12 mouse cellular contexts compared by ENCODE assay signal in genomic region chr4:141478794-141479193, GRCm38 (mm10). TPM values are rescaled to one million over a fixed set of nuclear protein-coding genes. Genes with fewer than 3 reads are reported as not detected.
A peak's percentile ranks its signal among the peaks of the same experiment; 100 is the strongest.
DNase-seq lines count a peak whose midpoint lies in the region; ATAC-seq and TF ChIP-seq lines count a peak whose summit lies in the region.
"Had no signal": no experiment of that assay in that cellular context is flagged by ENCODE, and none has a peak within 500 bp of the region (broad histone marks: within the 10 kb centered on the region; RNA-seq: fewer than 3 reads in every experiment).

No protein-coding gene starts in this region.

- intact Hi-C loops in heart, postnatal 10 days (cut with DNase I) = no loop called here

- H3K27me3 ChIP-seq in forebrain, embryonic 15.5 days = no peaks in the 10 kb centered on the region
- no peaks in the 10 kb centered on the region for H3K27me3 ChIP-seq in forebrain, embryonic 11.5 days (ENCODE audit: control insufficient read depth, insufficient read depth, low read length)
- no peaks in the 10 kb centered on the region for H3K27me3 ChIP-seq in midbrain, embryonic 13.5 days
- no peaks in the 10 kb centered on the region for H3K27me3 ChIP-seq in midbrain, embryonic 11.5 days (ENCODE audit: control insufficient read depth, insufficient read depth, low read length)
- H3K27me3 ChIP-seq in stomach, embryonic 14.5 days (ENCODE audit: control insufficient read depth, insufficient read depth, low read length) = no peaks in the 10 kb centered on the region

- TF ChIP-seq CTCF in cortical plate, adult 2 months (IDR thresholded peaks at IDR 0.05; ENCODE audit: extremely low read depth, insufficient read depth, low read length) = no peak

- peaks cover 94% of the 10 kb centered on the region for H3K36me3 ChIP-seq in forebrain, embryonic 15.5 days
- H3K36me3 ChIP-seq in forebrain, embryonic 11.5 days (ENCODE audit: control insufficient read depth, insufficient read depth, low read length) = peaks cover 23% of the 10 kb centered on the region
- peaks cover 97% of the 10 kb centered on the region for H3K36me3 ChIP-seq in midbrain, embryonic 13.5 days
- peaks cover 51% of the 10 kb centered on the region for H3K36me3 ChIP-seq in midbrain, embryonic 11.5 days (ENCODE audit: control insufficient read depth, insufficient read depth, low read length)
- peaks cover 82% of the 10 kb centered on the region for H3K36me3 ChIP-seq in stomach, embryonic 14.5 days (ENCODE audit: control insufficient read depth, insufficient read depth, low read length)

- peak overlapping the region; percentile 79 for H3K27ac ChIP-seq in forebrain, embryonic 15.5 days (replicated peaks)
- H3K27ac ChIP-seq in forebrain, embryonic 11.5 days (ENCODE audit: low read depth, low read length) = no peak overlapping the region
- 0 out of 2 replicates have a peak overlapping the region, but pooled peaks have one; percentile 39 for H3K27ac ChIP-seq in midbrain, embryonic 13.5 days
- H3K27ac ChIP-seq in midbrain, embryonic 11.5 days (ENCODE audit: low read depth, low read length) = no peak overlapping the region
- peak overlapping the region; percentile 85 for H3K27ac ChIP-seq in cortical plate, adult 2 months (ENCODE audit: insufficient read depth, low read length)
- peak overlapping the region; percentile 88 for H3K27ac ChIP-seq in stomach, embryonic 14.5 days (ENCODE audit: low read length)

- no peak for DNase-seq in forebrain, embryonic 11.5 days (ENCODE audit: low spot score)
- no peak for DNase-seq in midbrain, embryonic 11.5 days (ENCODE audit: low spot score, missing footprints)
- no peak for DNase-seq in heart, postnatal 10 days
- no peak for DNase-seq in testis, postnatal 10 days (ENCODE audit: low spot score)
- DNase-seq: kidney, postnatal 36 days; lung, adult 18-20 months had no signal

- no peaks in the 10 kb centered on the region for H3K9me3 ChIP-seq in forebrain, embryonic 15.5 days
- no peaks in the 10 kb centered on the region for H3K9me3 ChIP-seq in forebrain, embryonic 11.5 days (ENCODE audit: control insufficient read depth, low read length)
- no peaks in the 10 kb centered on the region for H3K9me3 ChIP-seq in midbrain, embryonic 13.5 days
- H3K9me3 ChIP-seq in midbrain, embryonic 11.5 days (ENCODE audit: control insufficient read depth, low read length) = no peaks in the 10 kb centered on the region
- H3K9me3 ChIP-seq in stomach, embryonic 14.5 days (ENCODE audit: control insufficient read depth, low read depth, low read length) = no peaks in the 10 kb centered on the region

- WGBS in forebrain, embryonic 15.5 days = 90% methylated on average over 32 of the region's 32 CpGs
- WGBS in forebrain, embryonic 11.5 days = 95% methylated on average over 32 of the region's 32 CpGs
- 92% methylated on average over 32 of the region's 32 CpGs for WGBS in midbrain, embryonic 13.5 days
- WGBS in midbrain, embryonic 11.5 days = 97% methylated on average over 32 of the region's 32 CpGs
- WGBS in stomach, embryonic 14.5 days = 97% methylated on average over 32 of the region's 32 CpGs

- ATAC-seq in forebrain, embryonic 15.5 days (replicated peaks) = no peak
- ATAC-seq in forebrain, embryonic 11.5 days (replicated peaks; ENCODE audit: low FRiP score) = no peak
- no peak for ATAC-seq in midbrain, embryonic 13.5 days
- no peak for ATAC-seq in midbrain, embryonic 11.5 days (ENCODE audit: low FRiP score)
- ATAC-seq in stomach, embryonic 14.5 days (ENCODE audit: insufficient number of reproducible peaks, insufficient read depth, low FRiP score, low read depth) = no peak

- H3K9ac ChIP-seq in forebrain, embryonic 15.5 days (replicated peaks) = no peak overlapping the region
- H3K9ac ChIP-seq in forebrain, embryonic 11.5 days (ENCODE audit: low read length) = no peak overlapping the region
- H3K9ac ChIP-seq in midbrain, embryonic 13.5 days (replicated peaks) = no peak overlapping the region
- H3K9ac ChIP-seq in midbrain, embryonic 11.5 days (ENCODE audit: low read length) = no peak overlapping the region
- H3K9ac ChIP-seq in stomach, embryonic 14.5 days (replicated peaks; ENCODE audit: low read depth, low read length) = no peak overlapping the region

- H3K4me2 ChIP-seq in forebrain, embryonic 15.5 days (replicated peaks) = no peak overlapping the region
- no peak overlapping the region for H3K4me2 ChIP-seq in forebrain, embryonic 11.5 days (ENCODE audit: low read depth, low read length, severe bottlenecking)
- no peak overlapping the region for H3K4me2 ChIP-seq in midbrain, embryonic 13.5 days (replicated peaks)
- no peak overlapping the region for H3K4me2 ChIP-seq in midbrain, embryonic 11.5 days
- no peak overlapping the region for H3K4me2 ChIP-seq in stomach, embryonic 14.5 days (replicated peaks; ENCODE audit: low read depth, low read length)

- H3K4me1 ChIP-seq in forebrain, embryonic 15.5 days = peaks cover 16% of the 10 kb centered on the region
- no peaks in the 10 kb centered on the region for H3K4me1 ChIP-seq in forebrain, embryonic 11.5 days (replicated peaks; ENCODE audit: control insufficient read depth, insufficient read depth, low read length)
- H3K4me1 ChIP-seq in midbrain, embryonic 13.5 days (replicated peaks) = no peaks in the 10 kb centered on the region
- no peaks in the 10 kb centered on the region for H3K4me1 ChIP-seq in midbrain, embryonic 11.5 days (ENCODE audit: control insufficient read depth, insufficient read depth, low read length)
- H3K4me1 ChIP-seq in cortical plate, adult 2 months (ENCODE audit: control insufficient read depth, insufficient read depth, low read length) = no peaks in the 10 kb centered on the region; the same call in 1 of the 2 replicates
- H3K4me1 ChIP-seq in stomach, embryonic 14.5 days (ENCODE audit: control insufficient read depth, insufficient read depth, low read length) = no peaks in the 10 kb centered on the region

- no peak overlapping the region for H3K4me3 ChIP-seq in forebrain, embryonic 15.5 days
- no peak overlapping the region for H3K4me3 ChIP-seq in forebrain, embryonic 11.5 days (ENCODE audit: low read depth, low read length)
- no peak overlapping the region for H3K4me3 ChIP-seq in midbrain, embryonic 13.5 days (replicated peaks)
- H3K4me3 ChIP-seq in midbrain, embryonic 11.5 days (ENCODE audit: low read depth, low read length) = no peak overlapping the region
- H3K4me3 ChIP-seq in cortical plate, adult 2 months (ENCODE audit: insufficient read depth, low read length) = no peak overlapping the region
- no peak overlapping the region for H3K4me3 ChIP-seq in stomach, embryonic 14.5 days (ENCODE audit: low read depth, low read length)

- no peak for TF ChIP-seq POLR2A in cortical plate, adult 2 months (IDR thresholded peaks at IDR 0.05; ENCODE audit: extremely low read depth, insufficient read depth, low read length)

RNA-seq across cellular contexts. Expression of gene Zbtb17, which starts 34.3 kb away (rescaled TPM):
- polyA plus RNA-seq in forebrain, embryonic 15.5 days (2015; fragmentation: Nextera tagmentation; extraction: Ambion mirVana) = 61.8 and 65.6 TPM in 2 replicates
- 50.8 and 55.7 TPM in 2 replicates for polyA plus RNA-seq in forebrain, embryonic 11.5 days (2014; fragmentation: Nextera tagmentation; extraction: Ambion mirVana)
- polyA plus RNA-seq in midbrain, embryonic 13.5 days (2015; fragmentation: Nextera tagmentation; extraction: Ambion mirVana) = 54.7 and 61.0 TPM in 2 replicates
- 37.4 and 40.6 TPM in 2 replicates for polyA plus RNA-seq in midbrain, embryonic 11.5 days (2014; fragmentation: Nextera tagmentation; extraction: Ambion mirVana)
- polyA plus RNA-seq in cortical plate, adult 2 months (2012; rRNA removed) = 45.1 and 47.2 TPM in 2 replicates
- polyA plus RNA-seq in stomach, embryonic 14.5 days (2014; fragmentation: Nextera tagmentation; extraction: Ambion mirVana) = 30.8 and 30.9 TPM in 2 replicates
- total RNA-seq in heart, postnatal 10 days (2021) = 10 to 100 TPM; 18.0 to 21.9 TPM

RNA-seq across cellular contexts. Expression of gene Srarp, which starts 42.9 kb away (rescaled TPM):
- polyA plus RNA-seq in forebrain, embryonic 15.5 days (2015; fragmentation: Nextera tagmentation; extraction: Ambion mirVana) = 0.20 TPM in 1 of 2 replicates, not detected in the other
- not detected in 2 replicates for polyA plus RNA-seq in forebrain, embryonic 11.5 days (2014; fragmentation: Nextera tagmentation; extraction: Ambion mirVana)
- polyA plus RNA-seq in midbrain, embryonic 13.5 days (2015; fragmentation: Nextera tagmentation; extraction: Ambion mirVana) = not detected in 2 replicates
- not detected in 2 replicates for polyA plus RNA-seq in midbrain, embryonic 11.5 days (2014; fragmentation: Nextera tagmentation; extraction: Ambion mirVana)
- polyA plus RNA-seq in cortical plate, adult 2 months (2012; rRNA removed) = 13.3 and 14.2 TPM in 2 replicates
- polyA plus RNA-seq in stomach, embryonic 14.5 days (2014; fragmentation: Nextera tagmentation; extraction: Ambion mirVana) = not detected in 2 replicates
- not detected for total RNA-seq in heart, postnatal 10 days (2021)
- total RNA-seq: adrenal gland, postnatal 36 days; hematopoietic stem cell, adult 5-6 weeks had no signal

RNA-seq across cellular contexts. Expression of gene Hspb7, which starts 58.2 kb away (rescaled TPM):
- 0.09 TPM in 1 of 2 replicates, not detected in the other for polyA plus RNA-seq in forebrain, embryonic 15.5 days (2015; fragmentation: Nextera tagmentation; extraction: Ambion mirVana)
- not detected in 2 replicates for polyA plus RNA-seq in forebrain, embryonic 11.5 days (2014; fragmentation: Nextera tagmentation; extraction: Ambion mirVana)
- polyA plus RNA-seq in midbrain, embryonic 13.5 days (2015; fragmentation: Nextera tagmentation; extraction: Ambion mirVana) = not detected in 2 replicates
- polyA plus RNA-seq in midbrain, embryonic 11.5 days (2014; fragmentation: Nextera tagmentation; extraction: Ambion mirVana) = not detected in 2 replicates
- 0.21 and 0.23 TPM in 2 replicates for polyA plus RNA-seq in cortical plate, adult 2 months (2012; rRNA removed)
- 4.2 and 4.7 TPM in 2 replicates for polyA plus RNA-seq in stomach, embryonic 14.5 days (2014; fragmentation: Nextera tagmentation; extraction: Ambion mirVana)
- 1,000 to 10,000 TPM; 1,029 to 1,075 TPM for total RNA-seq in heart, postnatal 10 days (2021)

RNA-seq across cellular contexts. Expression of gene Spen, which starts 59.6 kb away (rescaled TPM):
- 18.5 and 18.9 TPM in 2 replicates for polyA plus RNA-seq in forebrain, embryonic 15.5 days (2015; fragmentation: Nextera tagmentation; extraction: Ambion mirVana)
- polyA plus RNA-seq in forebrain, embryonic 11.5 days (2014; fragmentation: Nextera tagmentation; extraction: Ambion mirVana) = 17.1 and 19.2 TPM in 2 replicates
- 18.3 and 20.5 TPM in 2 replicates for polyA plus RNA-seq in midbrain, embryonic 13.5 days (2015; fragmentation: Nextera tagmentation; extraction: Ambion mirVana)
- 15.7 and 17.1 TPM in 2 replicates for polyA plus RNA-seq in midbrain, embryonic 11.5 days (2014; fragmentation: Nextera tagmentation; extraction: Ambion mirVana)
- polyA plus RNA-seq in cortical plate, adult 2 months (2012; rRNA removed) = 12.4 and 13.0 TPM in 2 replicates
- polyA plus RNA-seq in stomach, embryonic 14.5 days (2014; fragmentation: Nextera tagmentation; extraction: Ambion mirVana) = 16.2 and 16.9 TPM in 2 replicates
- 10 to 100 TPM; 32.1 to 34.2 TPM for total RNA-seq in heart, postnatal 10 days (2021)

Comparison
In these comparisons a context has a peak if more than half of its experiments do, and no peak if none do; other contexts are left out.
1. H3K27ac ChIP-seq: peak in forebrain, embryonic 15.5 days (single experiment), midbrain, embryonic 13.5 days (single experiment), cortical plate, adult 2 months (single experiment) and stomach, embryonic 14.5 days (single experiment); none in forebrain, embryonic 11.5 days (single experiment) and midbrain, embryonic 11.5 days (single experiment).
2. RNA of gene Srarp, which starts 42.9 kb away (polyA plus RNA-seq): 13.3 to 14.2 TPM in cortical plate, adult 2 months; 0.20 TPM in forebrain, embryonic 15.5 days, not detected in midbrain, embryonic 11.5 days, not detected in midbrain, embryonic 13.5 days, not detected in forebrain, embryonic 11.5 days and not detected in stomach, embryonic 14.5 days; every median in the first group is over 10 times any median in the second.